Mouse (Mus musculus): ENCODE measurements around the gene Gkap1. TPM values are rescaled to one million over a fixed set of nuclear protein-coding genes. Genes with fewer than 3 reads are reported as not detected.

Gkap1 gene
- total RNA-seq (2021): 10 to 100 TPM; 30.6 to 31.9 TPM
- long read RNA-seq, experiment 1, transcript Gkap1-201 (12 exons, 1,523 nt): major isoform, 12 of 20 reads
- long read RNA-seq, experiment 1, partial matches to known transcripts: 2 of 20 reads
- long read RNA-seq, experiment 1, other reads (novel, unspliced or antisense): 6 of 20 reads
- long read RNA-seq, experiment 2, transcript Gkap1-201 (12 exons, 1,523 nt): major isoform, 23 of 30 reads
- long read RNA-seq, experiment 2, partial matches to known transcripts: 1 of 30 reads
- long read RNA-seq, experiment 2, other reads (novel, unspliced or antisense): 6 of 30 reads

DNA sequence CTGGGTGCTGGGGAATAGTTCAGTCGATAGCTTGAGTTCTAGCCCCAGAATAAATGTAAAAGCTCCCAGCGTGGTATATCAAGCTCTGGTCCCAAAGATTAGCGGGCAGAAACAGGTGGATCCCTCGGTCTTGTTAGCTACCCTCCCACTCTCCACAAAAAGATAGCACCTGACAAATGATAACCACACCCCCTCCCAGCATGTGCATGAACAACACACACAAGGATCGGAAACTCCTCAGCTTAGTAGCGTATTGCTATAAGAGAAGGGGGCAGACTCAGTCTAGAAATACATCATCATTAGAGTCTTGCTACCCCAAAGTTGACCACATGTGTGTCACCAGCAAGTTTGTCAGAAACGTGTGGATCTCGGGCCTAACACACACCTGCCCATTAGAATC is at the start of gene Gkap1:
Gene Gkap1, minus strand, starts transcription at position 101 of the 400 bp plus-strand sequence.
- DNase-seq (ENCODE audit: low spot score): no peak

DNA sequence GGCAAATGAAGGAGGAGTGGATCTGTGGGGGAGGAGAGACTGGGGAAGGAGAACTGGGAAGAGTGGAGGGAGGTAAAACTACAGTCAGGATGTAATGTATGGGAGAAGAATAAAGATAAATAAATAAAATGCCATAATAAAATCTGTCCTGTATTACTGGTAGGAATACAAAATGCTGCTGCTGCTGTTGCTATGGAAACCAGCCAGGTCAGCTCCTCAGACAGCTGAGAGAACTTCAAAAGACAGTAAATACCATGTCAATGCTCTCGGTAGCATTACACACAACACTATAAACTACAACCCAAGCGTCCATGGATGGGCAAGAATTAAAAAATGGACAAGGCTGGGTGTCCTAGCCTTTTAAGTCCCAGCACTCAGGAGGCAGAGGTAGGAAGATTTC is 42.3 kb upstream of the Gkap1 start:
- no peak for DNase-seq (ENCODE audit: low spot score)

DNA sequence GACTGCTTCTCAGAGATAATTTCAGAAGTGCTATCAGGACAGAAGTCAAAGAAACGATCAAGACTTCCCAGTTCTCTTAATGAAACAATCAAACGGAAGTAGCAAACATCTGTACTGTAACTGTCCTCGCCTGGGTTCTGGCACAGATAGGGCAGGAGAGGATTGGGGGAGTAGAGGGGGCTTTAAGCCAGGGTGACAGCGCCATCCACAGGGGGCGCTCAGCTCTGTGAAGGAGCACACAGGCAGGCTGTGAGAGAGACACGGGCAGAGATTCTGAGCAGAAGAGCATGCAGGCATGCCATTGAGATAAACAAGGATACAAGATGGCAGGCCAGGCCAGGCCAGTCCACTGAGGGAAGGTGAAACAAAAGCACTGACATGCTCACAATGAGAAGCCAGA is 39.5 kb upstream of the Gkap1 start:
- DNase-seq (ENCODE audit: low spot score): no peak

DNA sequence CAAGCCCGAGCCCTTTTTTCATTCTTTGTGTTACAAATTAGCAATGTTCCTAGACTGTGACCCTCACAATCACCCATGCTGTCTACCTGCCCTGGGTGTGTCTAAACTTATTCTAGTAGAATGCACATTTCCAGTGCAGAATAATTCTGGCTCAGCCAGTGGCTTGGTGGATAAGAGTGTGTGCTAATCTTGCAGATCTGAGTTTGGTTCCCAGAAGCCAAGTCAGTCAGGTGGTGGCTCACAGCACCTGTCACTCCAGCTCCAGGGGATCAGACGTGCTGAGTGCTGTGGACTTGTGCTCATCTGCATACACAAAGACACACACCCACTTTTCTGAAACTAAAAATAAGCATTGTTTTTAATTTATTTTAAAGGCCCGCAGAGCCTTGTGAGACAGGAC is 38.3 kb upstream of the Gkap1 start:
- no peak for DNase-seq (ENCODE audit: low spot score)

DNA sequence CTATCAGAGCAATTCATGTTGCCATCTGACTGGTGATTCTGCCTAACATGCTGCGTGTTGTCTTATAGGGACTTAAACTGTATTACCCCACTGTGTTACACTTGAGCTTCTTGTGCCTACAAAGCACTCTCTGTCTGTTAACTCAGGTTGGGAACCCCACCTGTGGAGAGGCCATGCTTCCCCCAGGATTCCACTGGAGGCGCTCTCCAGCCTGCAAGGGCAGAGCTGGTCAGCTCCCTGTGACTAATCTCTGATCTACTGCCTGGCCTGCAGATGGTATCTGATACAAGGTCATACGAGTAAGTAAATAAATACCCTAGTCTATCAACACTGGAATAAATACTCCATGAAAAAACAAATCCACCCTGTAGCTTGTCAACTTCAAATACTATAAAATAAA is 35.9 kb upstream of the Gkap1 start:
- no peak for DNase-seq (ENCODE audit: low spot score)

DNA sequence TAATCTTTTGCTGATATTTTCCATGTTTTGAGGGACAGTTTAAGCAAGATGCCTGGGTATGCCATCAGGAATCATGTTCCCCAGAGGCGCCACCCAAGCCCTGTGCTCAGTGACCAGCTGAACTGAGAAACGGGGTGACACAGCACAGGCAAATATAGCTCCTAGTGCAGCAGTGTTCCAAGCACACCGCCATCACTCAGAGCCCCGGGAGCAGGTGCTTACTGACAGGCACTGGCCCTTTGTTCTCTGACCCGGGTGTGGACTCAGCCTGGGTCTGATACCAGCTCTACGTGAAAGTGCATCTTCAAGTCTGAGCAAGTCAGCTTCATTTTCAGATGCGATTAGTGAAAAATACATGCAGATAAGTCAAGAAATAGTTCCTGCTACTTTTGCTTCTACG is 34.0 kb upstream of the Gkap1 start:
- no peak for DNase-seq (ENCODE audit: low spot score)

DNA sequence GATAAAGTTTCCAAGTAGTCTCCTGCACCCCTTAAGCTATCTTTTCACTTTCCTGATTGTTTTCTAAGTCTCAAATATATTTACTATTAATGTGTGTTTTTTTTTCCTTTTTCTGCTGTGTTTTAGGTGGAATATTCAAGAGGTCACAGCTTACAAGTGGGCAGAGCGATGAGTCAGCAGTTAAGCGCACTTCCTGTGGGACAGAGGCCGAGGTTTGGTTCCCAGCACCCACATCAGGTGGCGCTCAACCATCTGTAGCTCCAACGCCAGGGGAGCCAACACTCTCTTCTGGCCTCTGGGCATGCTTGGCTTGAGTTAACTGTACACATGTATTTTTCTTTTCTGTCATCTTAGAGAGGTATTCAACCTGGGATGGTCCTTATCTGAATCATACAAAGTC is 32.0 kb upstream of the Gkap1 start:
- no peak for DNase-seq (ENCODE audit: low spot score)

DNA sequence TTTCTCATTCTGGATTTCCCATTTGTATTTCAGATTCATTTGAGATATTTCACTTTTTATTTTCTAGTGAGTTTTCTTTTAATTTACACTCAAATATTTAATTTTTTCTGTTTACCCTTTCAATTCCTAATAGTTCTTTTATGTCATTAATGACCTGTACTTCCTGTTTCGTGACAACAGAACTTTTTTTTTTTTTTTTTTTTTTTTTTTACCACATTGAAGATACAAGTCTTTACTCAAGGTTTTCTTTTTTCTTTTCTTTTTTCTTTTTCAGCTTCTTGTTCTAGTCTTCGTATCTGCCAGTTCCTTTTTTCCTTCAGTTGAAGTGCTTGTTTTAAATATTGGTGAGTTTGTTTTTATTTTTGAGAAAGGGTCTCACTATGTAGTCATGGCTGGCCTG is 29.7 kb upstream of the Gkap1 start:
- no peak for DNase-seq (ENCODE audit: low spot score)

DNA sequence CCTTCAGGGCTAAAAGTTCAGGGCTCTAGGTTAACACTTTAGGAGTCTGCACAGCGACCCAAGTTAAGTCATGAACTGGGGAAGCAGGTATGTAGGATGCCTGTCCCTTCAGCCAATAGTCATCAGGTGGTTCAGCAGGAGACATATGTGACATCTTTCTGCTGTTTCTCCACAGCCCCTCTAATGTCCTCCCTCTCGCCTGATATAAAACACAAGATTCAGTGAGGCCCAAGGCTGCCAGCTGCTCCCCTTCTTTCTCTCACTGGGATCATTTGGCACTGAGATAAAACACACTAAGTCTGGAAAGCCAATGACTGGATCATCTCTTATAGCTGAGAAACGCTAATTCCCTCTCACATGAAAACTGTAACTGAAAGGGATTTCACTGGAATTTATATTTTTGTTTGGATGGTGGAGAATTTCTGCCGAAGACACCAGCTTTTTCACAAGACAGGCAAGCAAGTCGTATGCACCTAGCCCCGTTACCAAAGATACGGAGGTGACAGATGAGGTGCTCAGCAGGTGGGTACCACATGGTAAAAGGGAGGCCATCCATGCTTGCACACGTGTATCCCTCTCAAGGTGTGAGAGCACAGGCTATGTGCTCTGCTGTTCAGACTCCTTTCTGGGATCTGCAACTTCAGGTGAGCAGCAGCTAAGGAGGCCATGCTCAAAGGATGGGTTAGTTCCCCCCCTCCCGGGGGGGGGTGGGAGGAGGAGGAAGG is 27.1 kb upstream of the Gkap1 start:
- no peak for DNase-seq (ENCODE audit: low spot score)

DNA sequence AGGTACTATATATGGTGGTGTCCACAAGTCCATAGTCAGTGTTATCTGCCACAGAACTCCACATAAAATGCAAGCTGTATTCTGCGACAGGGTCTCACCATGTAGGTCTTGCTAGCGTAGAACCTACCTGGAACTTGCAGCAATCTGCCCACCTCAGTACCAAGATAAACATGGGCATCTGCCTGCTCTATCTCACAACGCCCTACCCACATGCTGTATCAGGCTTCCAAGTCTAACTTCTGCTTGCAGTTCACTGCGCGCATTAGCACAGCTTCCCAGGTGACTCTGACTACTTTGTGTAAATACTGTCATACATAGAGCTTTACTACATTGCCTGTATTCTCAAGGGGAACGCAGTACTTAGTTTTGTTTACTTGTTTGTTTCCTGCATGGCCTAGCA is 26.5 kb upstream of the Gkap1 start:
- DNase-seq (ENCODE audit: low spot score): no peak

DNA sequence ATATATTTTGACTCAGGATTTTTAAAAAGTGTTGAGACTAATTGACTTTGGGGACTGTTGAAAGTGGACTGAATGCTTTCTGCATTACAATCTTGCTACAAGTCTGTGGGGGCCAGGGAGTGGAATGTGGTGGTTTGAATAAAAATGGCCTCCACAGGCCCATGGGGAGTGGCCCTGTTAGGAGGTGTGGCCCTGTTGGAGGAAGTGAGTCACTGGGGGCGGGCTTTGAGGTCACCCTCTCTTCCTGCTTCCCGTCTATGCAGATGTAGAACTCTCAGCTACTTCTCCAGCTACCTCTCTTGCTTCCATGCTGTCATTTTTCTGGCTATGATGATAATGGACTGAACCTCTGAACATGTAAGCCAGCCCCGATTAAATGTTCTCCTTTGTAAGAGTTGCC is 23.3 kb upstream of the Gkap1 start:
- DNase-seq (ENCODE audit: low spot score): no peak

DNA sequence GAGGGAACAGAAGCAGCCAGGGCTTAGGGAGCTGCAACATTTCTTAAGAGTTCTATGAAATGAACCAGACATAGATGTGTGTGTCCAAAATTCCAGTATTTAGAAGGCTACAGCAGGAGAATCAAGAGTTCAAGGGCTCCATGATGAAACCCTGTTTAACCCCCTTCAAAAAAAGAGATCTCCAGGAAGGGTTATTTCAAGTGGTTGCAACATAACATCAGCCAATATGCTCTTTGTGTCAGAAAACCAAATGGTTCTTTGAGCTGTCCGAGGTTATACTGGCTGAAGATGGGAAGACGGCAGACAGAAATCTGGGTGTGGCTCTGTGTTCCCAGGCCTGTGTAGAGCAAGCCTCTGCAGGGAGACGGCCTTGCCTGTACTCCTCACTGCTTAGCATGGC is 20.1 kb upstream of the Gkap1 start:
- no peak for DNase-seq (ENCODE audit: low spot score)

DNA sequence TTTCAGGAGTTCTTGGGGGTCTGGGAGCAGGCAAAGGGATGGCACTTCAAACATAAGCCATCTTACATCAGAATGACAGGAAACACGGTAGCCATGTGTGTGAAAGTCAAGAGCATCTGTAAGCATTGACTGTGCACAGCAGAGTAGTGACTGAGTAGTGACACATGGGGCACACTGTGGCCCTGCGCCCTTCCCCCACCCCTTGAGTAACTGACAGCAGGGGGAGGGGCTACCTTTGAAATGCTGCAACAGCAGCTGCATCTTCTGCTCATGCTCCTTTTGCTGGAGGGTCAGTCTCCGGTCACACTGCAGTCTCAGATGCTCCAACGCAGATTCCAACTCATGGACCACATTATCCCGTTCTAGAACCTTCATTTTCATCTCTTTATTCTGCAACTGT is 17.3 kb upstream of the Gkap1 start:
- no peak for DNase-seq (ENCODE audit: low spot score)

DNA sequence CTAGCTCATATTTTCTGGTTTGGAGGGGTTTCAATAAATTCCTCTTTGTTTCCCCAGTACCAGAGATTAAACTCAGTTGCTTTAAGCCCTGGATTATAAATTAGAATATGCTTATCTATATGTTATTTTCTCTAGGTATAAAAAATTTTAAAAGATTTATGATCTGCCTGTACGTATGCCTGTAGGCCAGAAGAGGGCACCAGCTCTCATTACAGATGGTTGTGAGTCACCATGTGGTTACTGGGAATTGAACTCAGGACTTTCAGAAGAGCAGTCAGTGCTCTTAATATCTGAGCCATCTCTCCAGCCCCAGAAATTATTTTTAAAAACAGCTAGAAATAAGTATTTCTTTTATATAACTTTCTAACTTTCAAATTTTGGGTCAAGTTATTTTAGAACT is 13.8 kb upstream of the Gkap1 start:
- DNase-seq (ENCODE audit: low spot score): no peak

DNA sequence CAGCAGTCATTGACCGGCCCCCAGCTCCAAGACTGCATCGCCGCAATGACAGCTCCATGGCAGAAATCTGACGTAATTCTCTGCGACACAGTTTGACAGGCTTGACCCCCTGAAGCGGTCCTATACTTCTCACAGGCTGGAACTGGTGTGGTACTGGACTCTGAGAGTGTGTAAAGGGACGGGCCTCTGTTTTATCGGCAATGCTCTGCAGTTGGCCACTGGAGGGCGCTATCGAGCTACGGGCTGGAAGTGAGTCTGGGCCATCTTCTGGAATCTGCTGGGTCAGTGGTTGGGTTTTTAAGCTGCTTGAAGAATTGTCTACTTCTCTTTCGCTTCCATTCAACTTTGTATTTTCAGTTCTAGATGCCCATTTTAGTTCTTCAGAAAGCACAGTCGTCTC is 12.3 kb upstream of the Gkap1 start:
- peak; percentile 85 for DNase-seq (ENCODE audit: low spot score)

DNA sequence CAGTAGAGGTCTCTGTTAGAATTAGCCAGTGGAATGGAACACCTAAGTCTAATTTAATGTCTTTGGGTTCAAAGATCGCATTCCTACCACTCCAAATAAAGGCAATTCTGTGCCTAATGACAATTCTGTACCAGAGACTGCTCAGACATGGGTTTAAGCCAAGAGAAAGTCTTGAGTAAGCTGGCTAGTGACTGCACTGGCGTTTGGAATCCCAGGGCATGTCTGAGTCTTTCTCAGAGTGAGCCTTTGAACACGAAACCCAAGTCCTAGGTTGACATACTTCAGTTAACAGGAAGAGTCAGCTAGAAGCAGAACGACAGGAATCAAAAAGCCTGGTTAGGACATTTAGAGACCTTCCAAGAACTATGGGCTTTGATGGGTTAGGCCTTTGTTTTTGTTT is 8.0 kb upstream of the Gkap1 start:
- DNase-seq (ENCODE audit: low spot score): no peak

DNA sequence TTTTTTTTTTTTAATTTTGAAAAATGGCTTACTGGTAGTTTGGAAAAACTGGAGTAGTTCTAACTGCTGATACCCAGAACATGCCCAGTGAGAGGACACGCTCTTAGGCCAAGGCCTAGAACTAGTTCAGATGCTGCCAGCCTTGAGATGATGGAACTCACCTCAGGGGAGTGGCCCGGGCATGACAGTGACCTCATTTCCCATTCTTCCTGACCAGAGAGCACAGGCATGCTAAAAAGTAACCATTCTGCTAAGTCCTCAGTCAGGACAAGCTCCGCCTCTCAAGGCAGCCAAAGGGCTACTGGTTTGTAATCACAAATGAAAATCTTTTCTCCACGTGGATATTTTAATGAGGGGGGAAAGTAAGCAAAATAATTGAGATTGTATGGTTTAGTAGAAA is 6.4 kb upstream of the Gkap1 start:
- DNase-seq (ENCODE audit: low spot score): no peak

DNA sequence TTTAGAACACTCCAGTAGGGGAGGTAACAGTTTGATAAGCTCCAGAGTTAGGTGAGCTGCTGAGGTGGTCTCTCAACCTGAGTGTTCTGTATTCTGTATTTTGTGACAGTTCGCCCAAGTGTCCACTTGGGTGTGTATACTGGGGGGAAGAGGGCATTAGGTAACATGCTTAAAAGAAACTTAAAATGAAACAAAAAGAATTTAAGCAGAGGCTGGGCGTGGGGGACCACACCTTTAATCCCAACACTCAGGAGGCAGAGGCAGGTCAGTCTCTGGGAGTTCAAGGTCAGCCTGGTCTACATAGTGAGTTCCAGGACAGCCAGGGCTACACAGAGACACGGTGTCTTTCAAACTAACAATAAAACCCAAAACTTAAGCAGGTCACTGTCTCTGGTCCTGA is 5.0 kb upstream of the Gkap1 start:
- DNase-seq (ENCODE audit: low spot score): no peak

DNA sequence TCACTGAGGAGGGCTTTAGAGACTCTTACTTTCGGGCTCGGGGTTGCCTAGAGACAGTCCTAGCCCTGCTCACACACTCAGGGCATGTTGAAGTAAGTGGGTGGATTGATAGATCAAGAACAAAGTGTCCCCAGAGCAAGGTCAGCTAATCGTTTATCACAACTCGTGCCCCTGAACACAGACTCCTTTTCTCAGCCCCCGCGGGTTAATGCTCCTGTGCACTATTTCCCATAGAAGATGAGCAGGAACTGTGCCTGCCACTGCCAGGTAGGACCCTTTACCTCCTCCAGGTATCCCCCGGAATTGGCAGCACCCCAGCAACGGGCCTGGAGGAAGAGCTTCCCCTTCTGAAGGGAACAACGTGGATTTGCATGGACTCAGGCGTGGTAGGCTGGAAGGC is 757 bp upstream of the Gkap1 start:
- DNase-seq (ENCODE audit: low spot score): no peak

DNA sequence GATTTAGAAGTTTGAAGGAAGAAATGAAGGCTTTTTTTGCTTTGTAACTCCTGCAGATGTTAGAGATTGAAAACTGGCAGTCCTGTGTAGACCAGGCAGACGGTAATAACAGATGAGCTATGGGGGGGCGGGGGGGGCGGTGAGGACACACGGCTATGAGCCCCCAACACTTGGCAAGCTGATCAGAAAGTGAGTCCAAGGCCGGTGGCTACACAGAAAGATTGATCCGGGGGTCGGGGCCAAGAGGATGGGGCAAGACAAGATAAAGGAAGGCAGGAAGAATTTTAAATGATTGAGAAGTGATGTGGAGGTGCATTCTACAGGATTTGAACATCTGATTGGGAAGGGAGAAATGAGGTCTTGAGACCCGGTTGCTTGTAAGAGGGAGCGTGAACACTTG is 423 bp downstream of the Gkap1 start:
- no peak for DNase-seq (ENCODE audit: low spot score)

DNA sequence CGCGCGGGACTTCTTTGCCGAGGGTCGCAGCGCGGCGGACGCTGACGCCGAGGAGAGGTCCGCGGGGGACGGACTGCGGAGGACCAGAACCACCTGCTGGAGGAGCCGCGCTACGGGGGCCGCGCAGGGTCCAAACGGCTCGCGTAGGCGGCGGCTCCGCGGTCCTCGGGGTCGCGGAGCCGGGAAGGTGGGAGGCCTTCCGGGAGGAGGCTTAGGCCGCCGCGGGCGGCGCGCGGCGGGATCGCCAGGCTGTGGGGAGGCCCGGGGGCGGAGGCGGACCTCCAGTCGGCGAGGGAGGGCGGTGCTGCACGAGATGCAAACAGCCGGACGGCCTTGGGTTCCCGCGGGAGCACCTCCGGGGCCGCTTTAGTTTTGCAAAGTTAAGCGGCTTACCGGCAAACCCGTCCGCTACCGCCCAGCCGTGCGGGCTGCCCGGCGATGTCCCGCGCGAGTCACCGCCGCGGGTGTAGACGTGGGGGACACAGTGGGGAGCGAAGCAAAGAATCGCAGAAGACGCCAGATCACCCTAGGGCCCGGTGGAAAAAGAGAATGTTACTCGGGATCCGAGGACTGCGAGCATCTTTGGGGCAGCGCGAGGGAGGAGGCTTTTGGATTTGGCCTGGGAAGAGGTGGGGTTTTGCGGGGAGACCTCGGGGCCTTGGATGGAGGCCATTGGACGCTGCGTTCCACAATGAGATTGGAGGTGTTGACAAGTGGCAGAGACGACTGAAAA is 1.1 kb downstream of the Gkap1 start:
- peak; percentile 58 for DNase-seq (ENCODE audit: low spot score)

DNA sequence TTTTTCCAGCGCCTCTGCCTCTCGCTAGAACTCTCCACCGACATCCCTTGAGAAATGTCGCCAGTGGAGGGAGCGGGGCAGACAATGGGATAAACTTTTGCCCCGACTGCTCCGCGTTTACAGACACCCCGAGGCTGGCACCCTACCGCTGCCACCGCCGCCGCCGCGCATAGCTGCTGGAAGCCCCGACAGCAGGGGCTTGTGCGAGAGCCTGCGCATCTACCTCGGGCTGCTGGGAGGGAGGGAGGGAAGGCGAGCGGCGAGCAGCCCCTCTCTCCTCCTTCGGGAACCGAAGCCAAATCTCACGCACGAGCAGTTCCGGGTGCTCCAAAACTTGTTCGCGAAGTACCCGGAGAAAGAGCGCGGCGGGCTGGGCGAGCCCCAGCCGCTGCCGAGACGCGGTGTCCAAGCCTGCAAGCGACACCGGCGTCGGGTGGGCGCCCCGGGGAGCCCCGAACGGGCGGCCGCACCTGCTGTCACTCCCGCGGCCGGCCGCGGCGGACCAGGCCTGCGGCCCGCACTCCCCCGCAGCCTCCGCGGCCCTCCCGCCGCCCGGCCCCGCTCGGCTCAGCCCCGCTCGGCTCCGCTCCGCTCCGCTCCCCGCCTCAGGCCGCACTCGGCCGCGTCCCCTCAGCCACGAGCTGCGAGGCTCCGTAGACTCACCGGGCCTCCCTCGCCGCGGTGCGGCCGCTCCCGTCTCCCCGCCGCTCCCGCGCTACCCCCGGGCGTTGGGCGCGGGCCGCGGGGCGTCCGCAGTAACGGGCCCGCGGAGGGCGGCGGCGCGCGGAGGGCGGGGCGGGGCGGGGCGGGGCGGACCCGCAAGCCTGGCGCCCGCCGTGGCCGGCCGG is 1.9 kb downstream of the Gkap1 start:
- DNase-seq (ENCODE audit: low spot score): peak; percentile 7
